Mouse (Mus musculus) right cerebral cortex, postnatal 14 days (tissue): ENCODE results near the gene Astn2.

Source experiments
- DNase-seq: peaks from one replicate; pipeline ENCODE4 v3.0.0; 2022

Astn2 gene

GRCm38 (mm10) chr4:65508101-65508500, 896.3 kb downstream of the Astn2 start:
- no peak for DNase-seq

DNA sequence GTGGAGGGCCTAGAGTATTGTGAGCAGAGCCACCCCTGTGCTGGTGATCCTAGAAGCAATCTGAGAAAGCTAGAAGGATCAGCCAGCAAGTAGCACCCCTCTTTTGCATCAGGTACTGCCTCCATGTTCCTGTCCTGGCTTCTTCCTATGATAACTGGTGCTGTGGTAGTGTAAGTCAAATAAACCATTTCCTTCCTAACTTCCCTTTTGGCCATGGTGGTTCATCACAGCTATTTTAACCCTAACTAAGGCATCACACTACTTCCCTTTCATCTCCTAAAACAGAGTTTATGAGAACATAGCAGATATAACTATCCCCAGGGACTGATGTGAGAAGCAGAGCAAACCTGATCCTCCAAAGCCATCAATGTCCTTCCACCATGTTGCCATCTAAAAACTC, 897.5 kb downstream of the Astn2 start:
- DNase-seq, result no peak

- peak; percentile 68 for DNase-seq
These were observed 908.0 kb downstream of the Astn2 start for GRCm38 (mm10) chr4:65496463-65496834.

- DNase-seq, result no peak
These were observed 908.5 kb downstream of the Astn2 start for GRCm38 (mm10) chr4:65495705-65496462.

DNA sequence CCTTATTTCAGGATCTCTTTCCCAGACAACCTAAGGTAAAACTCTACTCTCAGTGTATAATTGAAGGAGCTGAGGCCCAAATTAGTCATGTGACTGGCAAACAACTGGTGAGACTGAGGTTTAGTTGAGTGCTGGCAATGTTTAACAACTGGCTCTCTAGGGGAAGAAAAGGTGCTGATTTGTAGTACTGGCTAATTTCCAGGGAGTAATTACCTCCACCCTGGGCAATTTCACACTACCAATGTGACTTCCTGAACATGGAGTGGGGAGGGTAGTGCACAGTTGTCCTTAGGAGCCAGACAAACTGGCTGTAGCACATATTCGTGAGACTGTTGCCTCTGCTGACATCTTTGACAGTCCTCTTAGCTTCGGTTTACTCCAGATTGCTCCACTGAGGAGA, 912.9 kb downstream of the Astn2 start:
- DNase-seq, result no peak

DNA sequence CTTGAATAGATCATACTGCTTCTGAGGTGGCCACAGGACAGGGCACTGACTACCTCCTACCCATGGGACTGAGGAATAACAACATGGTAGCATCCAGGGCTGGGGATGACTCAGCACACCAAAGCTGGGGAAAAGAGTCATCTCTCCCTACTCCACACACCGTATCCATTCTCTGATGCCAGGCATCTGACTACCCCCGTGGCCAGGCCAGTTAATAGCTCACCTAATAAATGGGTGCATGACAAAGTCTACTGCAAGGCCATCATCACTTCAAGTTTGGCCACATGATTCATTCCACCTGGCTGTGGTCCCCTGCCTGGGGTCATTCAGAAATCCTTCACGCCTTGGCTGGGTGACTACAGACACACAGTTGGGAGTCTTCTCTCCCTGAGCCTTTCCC, 914.7 kb downstream of the Astn2 start:
- DNase-seq, result no peak

- no peak for DNase-seq
These were observed 922.8 kb downstream of the Astn2 start for GRCm38 (mm10) chr4:65481632-65482031.

- DNase-seq, result no peak
These were observed 927.3 kb downstream of the Astn2 start for GRCm38 (mm10) chr4:65477106-65477505.

DNA sequence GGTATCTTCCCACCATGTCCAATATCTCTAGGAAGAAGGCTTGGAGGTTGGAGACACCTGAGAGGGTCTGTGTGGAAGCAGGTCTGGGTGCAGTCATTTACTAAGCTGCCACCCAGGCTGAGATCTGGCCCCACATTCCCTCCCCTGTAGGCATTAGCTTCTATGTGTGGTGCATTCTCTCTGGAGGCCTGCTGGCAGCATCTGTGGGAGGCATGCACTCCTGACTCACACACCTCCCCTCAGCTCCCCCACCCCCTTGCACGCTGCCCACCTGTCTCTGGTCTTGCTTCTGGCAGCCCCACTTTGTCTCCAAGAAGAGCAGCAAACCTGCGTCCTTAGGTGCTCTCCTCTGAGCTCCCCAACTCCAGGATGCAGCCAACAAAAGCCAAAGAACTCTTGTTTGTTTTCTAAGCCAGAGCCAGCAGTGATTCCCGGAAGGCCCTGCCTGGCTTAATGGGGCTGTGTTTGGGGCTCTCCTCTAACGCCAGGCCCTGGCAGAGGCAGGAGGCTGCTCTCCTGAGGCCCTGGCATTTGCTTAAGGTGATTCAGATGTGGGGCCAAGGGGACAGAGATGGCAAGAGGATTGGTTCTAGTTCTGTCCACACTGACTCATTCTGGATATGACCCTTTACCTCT, 928.4 kb downstream of the Astn2 start:
- DNase-seq, result no peak

DNA sequence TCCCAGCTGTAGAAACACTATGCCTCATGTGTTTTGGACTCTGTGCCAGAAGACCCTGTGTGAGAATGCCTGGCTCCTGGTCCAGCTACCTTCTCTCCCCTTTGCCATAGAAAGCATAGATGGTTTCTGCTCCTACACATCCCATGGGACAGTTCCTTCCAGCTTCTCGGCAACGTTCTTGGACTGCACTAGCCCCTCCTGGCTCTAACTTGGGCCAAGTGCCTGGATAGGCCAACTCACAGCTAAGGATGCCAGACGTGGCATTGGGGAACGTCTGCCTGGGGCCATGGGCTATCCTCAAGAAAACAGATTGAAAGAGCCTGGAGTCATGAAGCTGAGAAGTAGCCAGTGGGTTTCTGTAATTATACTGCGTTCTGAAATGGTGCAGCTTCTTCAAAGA, 931.3 kb downstream of the Astn2 start:
- DNase-seq, result no peak

DNA sequence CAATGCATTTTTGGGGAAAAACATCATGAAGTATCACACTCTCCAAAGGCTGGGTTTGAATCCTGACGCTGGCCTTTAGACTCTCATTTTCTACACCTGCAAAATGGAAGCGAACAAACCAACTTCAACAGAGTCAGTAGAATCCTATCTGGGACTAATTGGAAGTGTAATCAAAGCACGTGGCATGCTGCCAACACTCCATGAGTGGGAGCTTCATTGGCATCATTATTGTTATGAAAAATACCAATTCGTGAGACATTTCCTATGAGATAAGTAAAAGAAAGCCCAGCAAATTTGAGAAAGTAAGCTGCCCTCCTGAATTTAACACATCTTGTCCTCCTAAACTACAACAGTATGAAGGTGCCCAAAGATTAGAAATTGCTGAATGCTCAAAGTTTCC, 955.2 kb downstream of the Astn2 start:
- DNase-seq, result peak; percentile 34

GRCm38 (mm10) chr4:65441746-65442145, 962.7 kb downstream of the Astn2 start:
- no peak for DNase-seq

DNA sequence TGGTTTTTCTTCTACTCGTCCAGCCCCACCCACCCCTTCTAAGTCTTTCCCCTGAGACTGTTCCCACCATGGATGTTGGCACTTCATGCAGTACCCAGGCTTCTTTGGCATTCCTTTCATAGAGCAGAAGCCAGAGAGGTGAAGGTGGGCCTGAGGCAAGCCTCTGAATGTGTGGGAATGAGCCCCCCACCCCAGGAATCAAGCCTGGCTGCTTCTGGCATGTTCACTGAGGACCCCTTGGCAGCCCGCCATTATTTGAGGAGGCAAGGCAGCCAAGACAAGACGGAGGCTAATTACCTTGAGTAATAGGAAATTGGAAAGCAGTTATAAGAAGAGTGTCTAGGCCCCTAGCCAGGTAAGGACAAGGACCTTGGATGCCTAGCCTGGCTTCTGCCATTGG, 973.6 kb downstream of the Astn2 start:
- no peak for DNase-seq

GRCm38 (mm10) chr4:65427480-65427879, 976.9 kb downstream of the Astn2 start:
- DNase-seq, result no peak

DNA sequence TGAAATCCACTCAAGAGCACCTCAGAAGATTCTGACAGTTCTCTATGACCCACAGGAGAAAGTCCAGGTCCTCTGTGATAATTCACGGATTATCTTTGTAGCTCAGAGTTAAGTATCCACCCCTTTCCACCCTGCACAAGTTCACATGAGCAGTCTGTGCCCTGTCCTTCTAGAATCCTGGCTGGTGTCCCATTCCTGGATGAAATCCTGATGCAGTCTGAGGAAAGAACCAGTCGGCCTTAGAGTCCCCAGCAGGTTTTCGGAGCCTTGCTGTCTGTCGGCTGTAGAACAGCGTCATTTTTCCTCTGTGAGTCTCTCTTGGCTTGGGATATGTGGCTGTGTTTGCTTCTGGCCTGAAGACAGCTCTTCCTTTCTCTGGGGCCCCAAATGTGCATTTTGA, 978.0 kb downstream of the Astn2 start:
- DNase-seq, result no peak

- no peak for DNase-seq
These were observed 981.3 kb downstream of the Astn2 start for GRCm38 (mm10) chr4:65423068-65423625.

GRCm38 (mm10) chr4:65421272-65421671, 983.1 kb downstream of the Astn2 start:
- no peak for DNase-seq

DNA sequence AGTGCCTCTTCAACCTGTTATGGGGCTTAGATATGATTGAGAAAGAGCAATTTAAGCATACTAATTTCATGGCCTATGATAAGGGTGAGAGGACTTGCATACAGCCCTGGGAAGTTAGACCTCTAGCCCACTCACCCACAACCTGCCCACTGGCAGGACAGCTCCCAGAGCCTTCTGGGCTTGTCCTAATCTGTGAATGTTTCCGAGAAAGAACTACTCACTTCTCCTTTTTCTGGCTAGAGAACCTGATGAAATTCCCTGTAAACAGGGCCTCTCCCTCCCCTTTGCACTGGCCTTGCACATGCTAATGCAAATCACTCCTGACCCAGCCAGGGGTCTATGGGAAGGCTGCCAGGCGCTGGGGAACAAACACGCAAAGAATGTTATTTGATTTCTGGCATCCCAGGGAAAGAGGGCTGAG, 983.9 kb downstream of the Astn2 start:
- no peak for DNase-seq

DNA sequence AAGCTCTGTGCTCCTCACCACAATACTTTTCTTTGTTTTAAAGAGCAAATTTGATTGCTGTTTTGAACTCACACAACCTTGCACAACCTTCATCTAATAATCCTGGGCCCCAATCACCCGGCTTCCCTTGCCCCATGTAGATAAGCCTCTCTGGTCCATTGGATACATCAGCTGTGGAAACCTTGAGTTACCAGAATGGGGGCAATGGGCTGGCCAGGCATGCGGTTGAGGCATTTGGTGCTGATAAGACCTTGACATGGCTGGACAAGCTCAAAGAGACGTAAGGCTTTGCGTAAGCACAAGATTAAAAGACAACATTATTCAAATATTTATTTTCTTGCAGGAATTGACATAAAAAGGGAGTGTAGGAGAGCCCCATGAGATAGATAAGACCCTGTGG, 988.9 kb downstream of the Astn2 start:
- DNase-seq, result no peak

DNA sequence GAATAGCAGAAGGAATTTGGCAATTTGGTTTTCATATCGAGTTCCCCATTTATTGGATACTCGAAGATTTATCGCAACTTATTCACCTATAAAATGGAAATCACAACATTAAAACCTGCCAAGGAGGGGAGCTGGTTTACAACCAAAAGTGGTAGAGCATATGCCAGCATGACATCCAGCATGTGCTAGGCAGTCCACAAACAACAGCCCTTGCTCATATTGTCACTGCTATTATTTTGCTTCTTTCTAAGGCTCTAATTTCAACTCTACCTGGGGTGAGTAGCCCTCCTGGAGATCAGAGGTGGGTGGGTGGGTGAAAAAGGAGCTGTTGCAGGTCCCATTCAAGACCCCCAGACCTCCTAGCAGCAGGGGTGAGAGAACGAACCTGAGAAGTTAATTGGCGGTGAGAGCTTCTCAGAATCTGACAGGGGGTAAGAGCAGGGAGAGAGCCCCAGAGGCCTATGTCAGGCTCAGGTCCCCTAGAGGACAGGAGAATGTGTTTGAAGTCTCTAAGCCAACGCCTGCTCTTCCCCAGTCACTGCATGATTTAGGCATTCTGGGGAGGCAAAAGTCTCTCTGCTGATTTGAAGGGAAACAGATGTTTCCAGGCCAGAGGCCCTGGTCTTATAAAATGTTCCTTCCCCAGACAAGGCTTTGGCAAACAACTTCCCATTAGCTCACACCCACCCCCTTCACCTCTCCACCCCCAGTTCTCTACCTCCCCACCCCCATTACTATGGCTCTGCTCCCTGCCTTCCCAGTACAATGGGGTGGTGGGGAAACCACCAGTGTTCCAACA, 1001.4 kb downstream of the Astn2 start:
- DNase-seq, result no peak

DNA sequence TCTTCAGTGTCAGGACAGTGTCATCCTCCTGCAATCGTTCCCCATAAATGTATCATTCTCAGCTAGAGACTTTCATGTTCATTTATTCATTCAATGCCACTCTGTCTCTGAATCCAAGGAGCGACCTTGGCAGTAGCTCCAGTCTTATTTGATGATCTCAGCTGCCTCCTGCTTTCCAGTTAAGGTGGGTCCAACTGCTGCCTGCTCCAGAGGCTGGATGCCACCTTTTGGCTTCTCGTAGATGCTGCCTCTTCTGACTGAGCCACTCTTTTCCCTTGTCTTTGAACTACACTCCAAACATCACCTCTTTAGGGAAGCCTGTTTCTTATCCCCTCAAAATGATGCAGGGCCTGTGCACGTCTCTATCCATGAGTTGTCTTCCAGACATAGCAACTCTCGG, 1002.1 kb downstream of the Astn2 start:
- no peak for DNase-seq

DNA sequence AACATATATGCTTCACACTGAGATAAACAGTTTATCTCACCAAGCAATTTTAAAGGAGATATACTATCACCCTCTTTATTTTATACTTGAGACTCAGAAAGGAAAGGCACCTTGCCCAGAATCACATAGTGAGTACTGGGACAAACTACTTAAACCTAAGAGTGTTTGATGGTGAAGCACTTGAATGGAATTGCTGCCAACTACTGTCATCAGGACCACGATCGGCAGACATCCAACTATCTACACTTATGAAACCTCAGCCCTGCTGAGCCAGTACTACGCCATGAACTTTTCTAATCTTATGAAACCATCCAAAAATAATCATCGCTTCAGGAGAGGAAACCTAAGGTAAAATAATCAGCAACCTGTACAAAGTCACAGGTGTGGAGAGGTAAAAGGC, 1005.0 kb downstream of the Astn2 start:
- no peak for DNase-seq

DNA sequence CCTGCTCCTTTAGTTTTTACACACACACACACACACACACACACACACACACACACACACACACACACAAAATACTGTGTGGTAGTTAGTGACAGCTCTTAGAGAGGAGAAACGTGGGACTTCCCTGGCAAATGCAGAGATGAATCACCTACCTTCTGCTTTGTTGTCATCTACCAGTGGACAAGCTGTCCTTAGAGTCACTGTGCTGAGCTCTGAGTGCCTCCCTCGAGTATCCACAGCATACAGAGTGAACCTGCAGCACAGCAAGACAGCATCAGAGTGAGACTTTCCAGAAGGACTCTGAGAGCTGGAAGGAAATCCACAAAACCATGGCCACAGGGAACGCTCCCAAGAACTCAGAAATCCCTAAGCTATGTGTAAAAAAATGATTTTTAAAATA, 1007.6 kb downstream of the Astn2 start:
- DNase-seq, result no peak

DNA sequence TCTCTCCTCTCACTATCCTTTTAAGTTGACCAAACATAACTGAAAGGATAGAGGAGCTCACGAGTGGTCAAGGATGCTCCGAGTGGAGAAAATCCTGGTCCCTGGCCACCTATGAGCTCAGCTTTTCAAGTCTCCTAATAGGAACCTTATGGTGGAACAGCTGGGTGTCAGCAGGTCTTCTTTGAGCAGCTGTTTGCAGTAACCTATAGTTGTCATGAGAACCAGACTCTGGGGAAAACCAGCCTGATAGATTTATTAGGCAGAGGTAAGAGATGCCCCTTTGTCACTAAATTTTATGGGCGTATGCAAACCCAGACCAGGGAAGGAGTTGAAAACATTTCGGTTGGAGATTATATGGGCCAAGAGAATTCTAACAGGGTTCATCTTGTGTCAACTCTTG, 1013.4 kb downstream of the Astn2 start:
- no peak for DNase-seq
